Mouse (Mus musculus): ENCODE measurements around the gene Slc22a5. TPM values are rescaled to one million over a fixed set of nuclear protein-coding genes. Genes with fewer than 3 reads are reported as not detected.
"Not testable (repeated sequence)": the region's sequence is repeated elsewhere in the genome, so short reads cannot be mapped to it uniquely, and the experiment has no call there.

Slc22a5 gene
- polyA plus RNA-seq, 1 experiment from 2014 or later = 7.3 TPM

DNA sequence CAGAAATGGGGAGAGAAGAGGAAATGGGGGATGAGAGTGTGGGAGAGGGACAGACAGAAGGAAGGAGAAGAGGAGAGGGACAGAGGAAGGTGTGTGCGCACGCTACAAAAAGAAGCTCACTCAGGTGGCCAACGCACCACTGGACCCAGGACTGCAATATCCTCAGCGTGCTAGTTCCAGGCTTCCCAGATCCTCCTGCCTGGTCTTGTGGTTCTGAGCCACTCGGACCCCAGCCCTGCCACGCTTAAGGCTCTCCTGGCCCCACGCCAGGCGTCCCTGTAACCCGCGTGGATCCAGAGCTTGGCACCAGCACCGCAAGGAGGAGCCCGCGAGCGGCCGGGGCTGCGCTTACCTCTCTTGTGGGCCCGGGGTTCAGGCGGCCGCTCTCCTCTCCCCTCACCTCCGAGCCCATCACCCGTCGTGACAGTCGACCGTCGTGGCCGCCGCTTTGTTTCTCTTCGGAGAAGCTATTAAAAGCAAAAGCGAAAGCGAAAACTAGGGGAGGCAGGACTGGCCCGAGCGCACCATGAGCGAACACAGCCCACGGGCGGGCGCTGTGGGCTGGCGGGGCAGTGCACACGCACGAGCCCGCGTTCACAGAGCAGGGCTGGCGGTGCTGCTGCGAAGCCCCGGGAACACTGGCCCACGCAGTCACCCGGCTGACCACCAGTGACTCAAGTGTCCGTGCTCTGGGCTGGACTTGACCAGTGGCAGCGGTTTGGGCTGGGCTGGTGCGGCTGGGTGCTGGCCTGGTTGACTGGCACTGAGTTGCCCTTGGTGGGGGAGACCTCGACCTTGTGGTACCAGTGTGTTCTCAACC is 32.5 kb downstream of the Slc22a5 start, which contains the start of gene Gm12216:
Gm12216 (minus strand) TSS at position 496 of the 820 bp plus-strand sequence.
- peak within 1 kb of the TSS; percentile 69 for H3K9ac ChIP-seq (replicated peaks; ENCODE audit: low read depth)
- not testable (repeated sequence) for H3K4me1 ChIP-seq (ENCODE audit: insufficient read depth, low read depth, low read length); H3K36me3 ChIP-seq (ENCODE audit: insufficient read depth, low read length); H3K9me3 ChIP-seq (ENCODE audit: low read length); H3K27me3 ChIP-seq (replicated peaks; ENCODE audit: insufficient read depth, low read length)
- H3K4me3 ChIP-seq (ENCODE audit: low read depth, low read length) = peak within 1 kb of the TSS; percentile 63
- DNase-seq (ENCODE audit: low spot score) (peak; percentile 67), ATAC-seq (peak; percentile 88)
- TF ChIP-seq CTCF (IDR thresholded peaks at IDR 0.05) = peak; percentile 51
- peak within 1 kb of the TSS; percentile 51; the same call in 1 of the 2 replicates for H3K27ac ChIP-seq (ENCODE audit: low read length)
- peak within 1 kb of the TSS; percentile 68 for H3K4me2 ChIP-seq (replicated peaks; ENCODE audit: low read depth, low read length)
- WGBS = 7% methylated on average over 38 of the region's 50 CpGs

DNA sequence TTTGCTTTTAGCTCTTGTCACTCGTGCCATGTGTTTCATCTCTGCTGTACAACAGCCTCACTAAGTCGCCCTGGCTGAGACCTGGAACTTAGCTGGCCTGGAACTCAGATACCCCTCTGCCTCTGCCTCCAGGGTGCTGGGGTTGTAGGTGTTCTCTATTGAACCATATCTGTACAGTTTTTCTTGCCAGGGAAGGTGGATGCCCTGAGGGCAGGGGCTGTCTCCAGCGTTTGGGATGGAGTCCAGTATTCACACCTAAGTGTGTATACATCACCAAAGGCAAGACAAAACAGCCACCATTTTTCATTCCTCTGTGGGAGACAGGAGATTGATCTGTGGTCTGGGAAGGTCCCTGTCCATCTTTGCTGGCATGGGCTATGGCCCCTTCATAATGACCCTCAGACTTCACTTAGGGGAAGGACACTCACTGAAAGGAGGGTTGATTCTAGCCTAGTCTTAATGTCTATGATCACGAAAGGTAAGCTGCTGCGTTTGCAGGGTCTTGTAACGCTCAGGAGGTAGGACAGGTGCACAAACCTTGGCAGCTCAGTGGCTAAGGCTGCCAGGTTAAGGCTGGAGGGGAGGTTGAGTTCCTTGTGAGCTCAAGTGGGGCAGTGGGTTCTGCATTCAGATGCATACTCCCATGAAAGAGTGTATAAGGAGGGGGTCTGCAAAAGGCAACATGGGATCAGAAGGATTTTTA is 33.3 kb downstream of the Slc22a5 start:
- H3K4me3 ChIP-seq (ENCODE audit: low read depth, low read length) = no peak overlapping the region
- no peak overlapping the region for H3K9ac ChIP-seq (replicated peaks; ENCODE audit: low read depth)
- DNase-seq (ENCODE audit: low spot score) = no peak
- H3K4me2 ChIP-seq (replicated peaks; ENCODE audit: low read depth, low read length) = peak overlapping the region; percentile 68
- 74% methylated on average over 6 of the region's 6 CpGs for WGBS
- no peaks in the 10 kb centered on the region for H3K36me3 ChIP-seq (ENCODE audit: insufficient read depth, low read length)
- no peak for ATAC-seq
- peaks cover 7% of the 10 kb centered on the region for H3K4me1 ChIP-seq (ENCODE audit: insufficient read depth, low read depth, low read length)
- H3K9me3 ChIP-seq (ENCODE audit: low read length) = no peaks in the 10 kb centered on the region
- no peak for TF ChIP-seq EP300 (IDR thresholded peaks at IDR 0.05)
- TF ChIP-seq CTCF (IDR thresholded peaks at IDR 0.05) = no peak
- no peak overlapping the region for H3K27ac ChIP-seq (ENCODE audit: low read length)
- no peaks in the 10 kb centered on the region for H3K27me3 ChIP-seq (replicated peaks; ENCODE audit: insufficient read depth, low read length)

DNA sequence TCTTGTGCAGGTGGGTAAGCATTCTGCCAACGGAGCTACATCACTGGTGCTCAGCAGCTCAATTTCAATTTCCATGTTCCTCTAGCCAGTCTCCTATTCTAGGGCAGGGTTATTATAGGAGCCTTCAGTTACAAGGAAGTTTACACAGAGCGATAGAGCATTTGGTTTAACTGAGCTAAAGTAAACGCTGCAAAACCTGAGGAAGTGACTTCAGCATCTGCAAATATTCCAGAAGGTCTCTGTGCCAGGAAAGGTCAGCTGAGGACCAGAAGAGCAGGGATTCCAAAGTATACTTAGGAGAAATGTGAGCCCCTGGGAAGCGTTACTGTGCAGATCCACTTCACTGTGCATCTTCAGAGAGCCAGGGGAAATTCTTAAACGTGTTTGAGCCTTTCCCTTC is 37.8 kb downstream of the Slc22a5 start:
- H3K9me3 ChIP-seq (ENCODE audit: low read length) = no peaks in the 10 kb centered on the region
- 0 out of 2 replicates have a peak overlapping the region, but pooled peaks have one; percentile 9 for H3K27ac ChIP-seq (ENCODE audit: low read length)
- no peak overlapping the region for H3K9ac ChIP-seq (replicated peaks; ENCODE audit: low read depth)
- no peaks in the 10 kb centered on the region for H3K36me3 ChIP-seq (ENCODE audit: insufficient read depth, low read length)
- TF ChIP-seq EP300 (IDR thresholded peaks at IDR 0.05) = peak; percentile 80
- no peak for TF ChIP-seq CTCF (IDR thresholded peaks at IDR 0.05)
- H3K27me3 ChIP-seq (replicated peaks; ENCODE audit: insufficient read depth, low read length) = no peaks in the 10 kb centered on the region
- H3K4me3 ChIP-seq (ENCODE audit: low read depth, low read length) = no peak overlapping the region
- H3K4me1 ChIP-seq (ENCODE audit: insufficient read depth, low read depth, low read length) = peaks cover 10% of the 10 kb centered on the region
- H3K4me2 ChIP-seq (replicated peaks; ENCODE audit: low read depth, low read length) = no peak overlapping the region
- DNase-seq (ENCODE audit: low spot score) (peak; percentile 61), ATAC-seq (peak; percentile 43; the same call in 1 of the 2 replicates)
- WGBS = 11% methylated on average over 5 of the region's 5 CpGs

DNA sequence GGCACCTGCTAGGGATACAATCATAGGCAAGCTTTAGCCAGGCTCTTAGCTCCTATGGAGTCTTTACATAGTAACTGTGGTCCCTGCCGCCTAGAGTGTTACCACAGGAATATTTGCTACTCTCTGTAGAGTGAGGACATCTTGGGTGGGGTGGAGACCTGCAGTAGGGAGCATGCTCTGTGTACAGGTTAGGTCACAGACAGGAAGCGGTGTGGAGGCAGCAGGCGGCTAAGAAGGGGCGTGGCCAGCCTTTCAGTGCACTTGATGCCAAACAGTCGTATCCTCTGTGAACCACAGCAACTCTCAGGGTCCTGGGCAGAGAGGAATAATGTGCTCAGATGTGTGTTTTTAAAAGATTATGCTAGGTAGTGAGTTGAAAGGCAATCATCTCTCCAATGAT is 39.7 kb downstream of the Slc22a5 start:
- Histone ChIP-seq H3K4me1 (ENCODE audit: insufficient read depth, low read depth, low read length) (peaks cover 10% of the 10 kb centered on the region), H3K4me2 (replicated peaks; ENCODE audit: low read depth, low read length) (no peak overlapping the region), H3K27ac (ENCODE audit: low read length) (no peak overlapping the region), H3K9me3 (ENCODE audit: low read length) (no peaks in the 10 kb centered on the region), H3K36me3 (ENCODE audit: insufficient read depth, low read length) (no peaks in the 10 kb centered on the region), H3K9ac (replicated peaks; ENCODE audit: low read depth) (no peak overlapping the region), H3K4me3 (ENCODE audit: low read depth, low read length) (no peak overlapping the region), H3K27me3 (replicated peaks; ENCODE audit: insufficient read depth, low read length) (no peaks in the 10 kb centered on the region)
- ATAC-seq (peak; percentile 79), DNase-seq (ENCODE audit: low spot score) (peak; percentile 77)
- TF ChIP-seq EP300 (IDR thresholded peaks at IDR 0.05) = peak; percentile 12; the same call in 1 of the 2 replicates
- TF ChIP-seq CTCF (IDR thresholded peaks at IDR 0.05) = no peak
- WGBS = 21% methylated on average over 5 of the region's 5 CpGs

DNA sequence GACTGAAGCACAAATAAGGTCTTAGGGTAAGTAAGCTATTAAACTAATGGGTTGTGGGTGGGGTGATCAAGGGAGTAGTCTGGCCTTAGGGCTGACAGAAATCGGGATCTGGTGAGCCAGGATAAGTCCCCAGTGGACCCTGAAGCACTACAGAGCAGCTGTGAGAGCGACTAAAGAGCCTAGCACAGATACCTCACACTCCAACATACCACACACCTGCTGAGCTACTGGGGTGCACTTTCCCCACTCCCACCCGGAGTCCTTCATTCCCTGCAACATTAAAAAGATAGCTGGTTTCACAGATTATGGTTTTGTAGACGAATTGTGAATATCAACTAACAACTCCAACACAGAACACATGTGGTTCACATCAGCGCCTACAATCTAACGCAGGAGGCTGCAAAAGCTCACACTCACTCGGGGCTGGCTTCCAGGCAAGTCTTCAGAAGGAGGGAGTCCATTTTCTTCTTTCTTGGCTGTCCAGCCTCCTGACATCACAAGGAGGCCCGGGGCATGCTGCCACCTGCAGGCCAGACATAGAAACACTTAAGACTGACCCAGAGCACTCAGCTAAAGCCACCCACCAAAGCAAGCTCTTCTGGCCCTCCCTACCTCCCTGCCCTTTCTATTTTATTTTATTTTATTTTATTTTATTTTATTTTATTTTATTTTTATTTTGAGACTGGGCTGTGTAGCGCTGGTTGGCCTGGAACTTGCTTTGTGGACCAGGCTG is 41.7 kb downstream of the Slc22a5 start:
- Histone ChIP-seq H3K9me3 (ENCODE audit: low read length) (no peaks in the 10 kb centered on the region), H3K4me2 (replicated peaks; ENCODE audit: low read depth, low read length) (no peak overlapping the region), H3K9ac (replicated peaks; ENCODE audit: low read depth) (no peak overlapping the region), H3K4me1 (ENCODE audit: insufficient read depth, low read depth, low read length) (peaks cover 10% of the 10 kb centered on the region), H3K27ac (ENCODE audit: low read length) (no peak overlapping the region), H3K4me3 (ENCODE audit: low read depth, low read length) (no peak overlapping the region), H3K27me3 (replicated peaks; ENCODE audit: insufficient read depth, low read length) (no peaks in the 10 kb centered on the region), H3K36me3 (ENCODE audit: insufficient read depth, low read length) (no peaks in the 10 kb centered on the region)
- TF ChIP-seq CTCF (IDR thresholded peaks at IDR 0.05) = peak; percentile 87
- TF ChIP-seq EP300 (IDR thresholded peaks at IDR 0.05) = peak; percentile 43; the same call in 1 of the 2 replicates
- 30% methylated on average over 9 of the region's 9 CpGs for WGBS
- DNase-seq (ENCODE audit: low spot score) (peak; percentile 95), ATAC-seq (peak; percentile 84)

DNA sequence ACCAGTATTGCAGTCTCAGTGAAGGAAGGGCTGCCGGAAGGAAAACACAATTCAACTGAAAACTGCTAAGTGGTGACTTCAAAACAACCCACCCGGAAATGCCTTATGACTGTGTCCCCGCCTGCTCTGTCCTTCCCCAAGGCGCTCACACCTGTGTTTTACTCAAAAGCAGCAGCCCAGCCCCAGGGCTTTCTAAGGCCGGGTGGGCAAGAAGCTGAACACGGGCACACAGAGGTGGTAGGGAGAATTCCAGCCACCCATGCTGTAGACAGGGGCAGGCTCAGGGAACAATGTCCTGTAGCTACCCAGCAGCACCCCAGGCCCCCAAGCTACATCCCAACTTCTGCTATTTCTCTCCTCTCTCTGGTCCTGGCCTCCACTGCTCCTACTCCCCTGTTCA is 45.8 kb downstream of the Slc22a5 start:
- Histone ChIP-seq H3K4me3 (ENCODE audit: low read depth, low read length) (no peak overlapping the region), H3K27me3 (replicated peaks; ENCODE audit: insufficient read depth, low read length) (no peaks in the 10 kb centered on the region), H3K36me3 (ENCODE audit: insufficient read depth, low read length) (no peaks in the 10 kb centered on the region), H3K4me1 (ENCODE audit: insufficient read depth, low read depth, low read length) (no peaks in the 10 kb centered on the region), H3K27ac (ENCODE audit: low read length) (no peak overlapping the region), H3K4me2 (replicated peaks; ENCODE audit: low read depth, low read length) (no peak overlapping the region), H3K9me3 (ENCODE audit: low read length) (no peaks in the 10 kb centered on the region), H3K9ac (replicated peaks; ENCODE audit: low read depth) (no peak overlapping the region)
- 68% methylated on average over 6 of the region's 6 CpGs for WGBS
- TF ChIP-seq EP300 (IDR thresholded peaks at IDR 0.05) (no peak), CTCF (IDR thresholded peaks at IDR 0.05) (no peak)
- no peak for DNase-seq (ENCODE audit: low spot score)
- no peak for ATAC-seq
